Mouse (Mus musculus) spleen, adult 2 months (tissue): Measurements from ENCODE around the gene Phactr1.

Experiments
- CTCF ChIP-seq: fragments of 200-500 bp; IDR thresholded peaks from 2 replicates; pipeline ENCODE4 v1.5.1; 2011; ENCODE audit warnings: mild to moderate bottlenecking, inconsistent platforms; ENCODE audit not compliant: insufficient read depth, insufficient read length, insufficient replicate concordance; ENCODE audit errors: extremely low read depth
- POLR2A ChIP-seq: fragments of 200-500 bp; IDR thresholded peaks from 2 replicates; pipeline ENCODE4 v1.6.1; 2011; ENCODE audit warnings: low read depth, low read length, inconsistent platforms

GRCm38 (mm10) chr13:42792279-42792678 is 111.9 kb downstream of the Phactr1 start:
- TF ChIP-seq CTCF (peak; percentile 22; the same call in 1 of the 2 replicates), POLR2A (no peak)
